Mouse (Mus musculus): Measurements from ENCODE around the gene Fkbp10.

GRCm38 (mm10) chr11:100441797-100442196 lies 26.3 kb downstream of the Fkbp10 start, which contains the start of the genes Nt5c3b and Klhl10:
- TF ChIP-seq CTCF (IDR thresholded peaks at IDR 0.05; ENCODE audit: low read depth) = no peak
- no peak for TF ChIP-seq EP300 (optimal IDR thresholded peaks at IDR 0.05)

All from stomach, postnatal 0 days (tissue).